Mouse (Mus musculus) thymus, postnatal 25 days (tissue): ENCODE measurements at regions not wholly inside any gene's neighbourhood (a gene's known extent, or its start where the extent isn't known, plus 50 kb on each side); places are given as distances from the start of the nearest gene placed in this dataset.

Experiments
- DNase-seq: peaks from one replicate; pipeline ENCODE4 v3.0.0; 2022

GRCm38 (mm10) chr10:120604506-120604905 is 128.2 kb upstream of the Hmga2 start:
- DNase-seq, result no peak

GRCm38 (mm10) chr10:120603167-120603566 is 126.9 kb upstream of the Hmga2 start:
- DNase-seq, result no peak

DNA sequence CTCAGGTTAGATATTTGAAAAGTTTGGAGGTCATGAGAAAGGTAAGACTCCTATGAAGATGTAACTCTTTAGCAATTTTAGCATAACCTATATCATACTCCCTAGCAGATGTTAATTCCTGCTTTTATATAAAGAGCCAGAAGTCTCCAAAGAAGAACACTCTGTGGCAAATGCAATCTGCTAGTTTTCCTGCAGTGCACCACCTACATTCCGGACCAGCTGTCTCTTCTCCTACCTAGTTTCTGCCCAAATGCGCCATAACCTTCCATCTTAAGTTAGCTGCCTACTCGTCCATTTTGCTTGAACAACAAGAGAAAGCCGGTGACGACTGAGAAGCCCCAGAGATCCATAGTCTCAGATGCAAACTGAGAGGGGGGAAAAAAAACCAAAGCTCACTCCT is 124.5 kb upstream of the Hmga2 start:
- no peak for DNase-seq

- DNase-seq, result no peak
Measured at GRCm38 (mm10) chr10:120599551-120599950, 123.3 kb upstream of the Hmga2 start.

- no peak for DNase-seq
Measured at GRCm38 (mm10) chr10:120597320-120597887, 121.1 kb upstream of the Hmga2 start.

- no peak for DNase-seq
Measured at GRCm38 (mm10) chr10:120595145-120595544, 118.9 kb upstream of the Hmga2 start.

- DNase-seq, result no peak
Measured at GRCm38 (mm10) chr10:120593876-120594275, 117.6 kb upstream of the Hmga2 start.

DNA sequence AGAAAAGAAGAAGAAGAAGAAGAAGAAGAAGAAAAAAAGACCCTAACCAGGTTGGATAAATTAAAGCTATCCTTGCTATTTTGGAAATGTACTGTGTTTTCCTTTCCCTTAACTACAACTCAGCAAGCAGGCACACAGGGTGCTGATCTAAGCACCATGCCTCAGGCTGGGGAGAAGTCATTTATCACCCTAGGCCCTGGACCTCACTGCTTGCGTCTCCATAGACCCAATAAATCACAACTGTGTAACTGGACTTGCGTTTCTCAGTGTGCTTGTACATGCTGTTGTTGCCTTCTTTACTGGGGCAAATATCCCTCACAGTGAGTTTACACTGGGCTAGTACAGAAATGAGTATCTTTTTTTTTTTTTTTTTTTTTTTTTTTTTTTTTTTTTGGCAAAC is 113.4 kb upstream of the Hmga2 start:
- no peak for DNase-seq

DNA sequence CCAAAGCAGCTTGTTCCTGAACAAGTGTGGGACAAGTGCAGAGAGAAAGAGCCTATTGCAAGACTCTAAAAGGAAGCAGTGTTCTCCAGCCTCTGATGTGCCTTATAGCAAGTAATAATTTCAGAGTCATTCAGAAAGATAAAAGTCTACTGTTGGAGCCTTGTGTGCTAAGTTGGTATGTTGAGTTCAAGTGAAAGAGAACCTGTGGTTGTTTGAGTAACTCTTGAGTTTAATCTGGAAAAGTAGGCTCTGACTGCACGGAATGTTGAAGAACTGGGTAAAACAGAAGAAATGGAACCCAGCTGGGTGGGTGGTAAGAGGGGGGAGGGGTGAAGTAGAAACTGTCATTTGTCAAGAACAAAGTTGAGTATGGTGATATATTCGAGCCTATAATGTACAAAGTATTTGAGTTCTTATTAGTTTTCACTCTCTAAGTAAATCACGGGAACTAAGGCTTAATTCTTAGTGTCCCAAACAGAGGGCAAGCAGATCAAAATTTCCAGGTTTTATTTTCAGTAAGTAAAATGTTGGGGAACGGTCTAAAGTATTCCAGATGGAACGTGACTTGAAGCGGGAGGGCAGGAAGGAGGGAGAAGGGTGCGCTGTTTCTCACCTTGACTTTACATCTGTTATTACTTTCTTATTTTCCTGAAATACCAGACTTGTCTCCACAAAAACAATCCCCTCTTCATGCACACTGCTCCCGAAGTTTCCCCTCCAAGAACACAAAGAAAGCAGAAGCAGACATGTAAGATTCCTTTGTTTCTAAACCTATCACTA is 111.8 kb upstream of the Hmga2 start:
- no peak for DNase-seq

- peak; percentile 65 for DNase-seq
Measured at GRCm38 (mm10) chr10:120587179-120587578, 110.9 kb upstream of the Hmga2 start.

- no peak for DNase-seq
Measured at GRCm38 (mm10) chr10:120582497-120582896, 106.2 kb upstream of the Hmga2 start.

DNA sequence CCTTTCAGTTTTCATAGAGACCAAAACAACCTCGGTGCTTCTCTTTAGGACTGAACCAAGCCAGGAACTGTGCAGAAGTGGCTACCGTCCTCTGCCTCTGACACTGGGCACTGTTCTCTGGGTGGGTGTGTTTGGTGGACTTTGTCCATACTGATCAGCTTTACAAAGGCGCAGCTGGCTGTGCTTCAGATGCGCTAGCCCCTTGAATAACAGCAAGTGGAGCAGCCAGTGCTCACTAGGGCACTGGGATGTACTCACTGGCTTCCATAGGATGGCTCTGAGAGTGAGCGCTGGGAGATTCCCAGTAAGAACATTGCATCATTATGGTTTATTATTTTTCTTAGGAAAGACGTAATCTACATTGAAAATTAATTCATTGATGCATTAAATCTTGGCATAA is 105.3 kb upstream of the Hmga2 start:
- no peak for DNase-seq

DNA sequence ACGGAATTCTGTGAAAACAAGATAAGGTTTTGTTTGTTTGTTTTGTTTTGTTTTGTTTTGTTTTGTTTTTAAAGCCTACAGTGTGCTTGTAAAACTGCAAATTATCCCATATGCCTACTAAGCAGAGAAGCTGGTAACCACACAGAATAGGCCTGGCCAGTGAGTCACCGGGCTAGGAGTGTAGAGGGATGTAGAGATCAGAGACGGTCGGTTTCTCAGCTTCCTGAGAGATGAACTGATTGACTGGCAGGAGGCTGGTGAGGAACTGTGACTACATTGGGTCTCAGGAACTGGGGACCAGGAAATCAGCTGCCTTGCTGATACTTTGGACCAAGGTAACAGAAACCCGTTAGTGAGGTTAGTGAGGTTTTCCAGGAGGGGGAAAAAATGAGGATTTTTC is 100.6 kb upstream of the Hmga2 start:
- no peak for DNase-seq

DNA sequence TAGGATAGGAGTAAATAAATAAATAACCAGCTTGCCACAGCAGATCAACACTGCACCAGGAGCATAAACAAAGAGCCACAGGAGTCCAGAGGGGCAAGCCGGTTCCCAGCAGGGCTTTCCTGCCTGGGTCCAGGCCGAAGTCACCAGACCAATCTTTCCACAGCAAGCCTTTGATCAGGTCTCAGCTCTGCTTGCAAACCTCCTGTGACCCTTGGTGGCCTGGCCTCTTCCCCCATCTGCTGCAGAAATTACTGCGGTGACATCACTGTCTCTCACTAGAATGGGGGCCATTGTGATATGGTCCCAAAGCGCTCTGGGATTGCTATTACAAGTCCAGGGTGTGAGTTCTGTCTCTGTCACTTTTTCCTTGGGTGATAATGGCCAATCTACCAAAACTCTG is 99.9 kb upstream of the Hmga2 start:
- no peak for DNase-seq

GRCm38 (mm10) chr10:120571340-120571739 is 95.1 kb upstream of the Hmga2 start:
- DNase-seq, result no peak

DNA sequence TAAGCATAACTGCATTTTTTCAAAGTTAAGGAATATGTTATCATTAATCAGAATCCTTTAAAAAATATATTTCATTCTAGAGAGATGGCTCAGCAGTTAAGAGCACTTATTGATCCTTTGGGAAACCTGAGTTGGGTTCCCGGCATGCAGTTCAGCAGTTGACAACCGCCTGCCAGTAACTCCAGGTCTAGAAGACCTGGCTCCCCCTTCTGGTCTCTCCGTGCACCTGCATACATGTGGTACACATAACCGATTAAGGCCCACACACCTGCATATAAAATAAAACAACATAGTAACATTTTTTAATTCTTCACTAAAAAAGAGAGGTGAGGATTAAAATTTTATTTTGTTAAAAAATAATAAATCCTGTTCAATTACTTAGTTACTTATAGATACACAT is 89.7 kb upstream of the Hmga2 start:
- no peak for DNase-seq

DNA sequence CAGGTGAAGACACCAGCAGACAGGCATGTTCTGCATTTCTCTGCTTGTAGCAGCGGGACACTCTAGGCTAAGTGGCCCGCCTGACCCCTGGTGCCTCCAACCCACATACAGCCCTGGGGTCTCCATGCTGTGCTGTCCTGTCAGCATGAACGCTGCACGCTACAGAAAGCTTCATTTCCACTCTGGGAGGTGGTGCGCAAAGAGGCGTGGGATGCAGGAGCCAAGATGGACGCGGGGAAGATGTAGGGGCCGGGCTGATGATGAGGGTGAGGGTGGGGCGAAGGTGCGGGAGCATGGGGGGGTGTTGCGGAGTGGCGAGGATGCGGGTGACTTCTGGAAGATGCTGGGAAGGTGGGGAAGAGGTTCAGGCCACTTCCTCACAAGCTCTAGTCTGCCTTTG is 88.6 kb upstream of the Hmga2 start:
- no peak for DNase-seq

DNA sequence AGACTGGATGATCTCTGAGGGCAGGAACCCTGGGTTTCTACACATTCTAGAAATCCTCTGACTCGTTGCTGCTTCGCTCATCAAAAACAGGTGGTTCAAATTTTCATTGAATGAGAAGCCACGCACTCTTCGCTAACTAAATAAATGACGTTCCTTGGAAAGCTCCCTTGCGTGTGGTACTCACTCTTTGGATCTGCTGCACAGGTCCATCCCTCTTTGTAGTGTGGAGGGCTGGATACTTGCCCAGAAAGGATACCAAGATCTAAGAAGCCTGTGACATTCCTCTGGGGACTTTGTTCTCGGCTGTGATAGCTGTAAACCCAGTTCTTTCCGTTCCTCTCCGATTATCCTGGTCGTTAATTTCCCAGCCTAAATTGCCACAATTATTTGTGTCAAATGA is 87.7 kb upstream of the Hmga2 start:
- no peak for DNase-seq

DNA sequence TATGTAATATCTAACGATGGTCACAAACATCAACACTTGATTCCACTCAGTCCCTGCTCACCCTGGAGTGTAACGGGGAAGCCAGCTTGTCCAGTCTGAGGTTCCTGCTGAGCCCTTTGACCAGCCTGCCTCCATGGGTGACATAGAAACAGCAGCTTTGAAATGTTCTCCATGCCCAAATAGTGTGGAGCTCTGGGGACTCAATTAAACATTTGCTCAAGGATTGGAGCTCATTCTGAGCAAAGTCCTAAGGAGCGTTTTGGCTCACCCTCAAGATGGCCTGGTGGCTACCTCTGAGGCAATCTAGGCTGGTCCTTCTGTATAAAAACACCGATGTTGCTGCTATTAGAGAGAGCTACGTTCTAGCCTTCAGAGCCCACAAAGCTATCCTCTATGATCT is 85.6 kb upstream of the Hmga2 start:
- no peak for DNase-seq

- no peak for DNase-seq
Measured at GRCm38 (mm10) chr10:120557850-120558447, 81.7 kb upstream of the Hmga2 start.

GRCm38 (mm10) chr10:120556116-120556515 is 79.8 kb upstream of the Hmga2 start:
- no peak for DNase-seq

DNA sequence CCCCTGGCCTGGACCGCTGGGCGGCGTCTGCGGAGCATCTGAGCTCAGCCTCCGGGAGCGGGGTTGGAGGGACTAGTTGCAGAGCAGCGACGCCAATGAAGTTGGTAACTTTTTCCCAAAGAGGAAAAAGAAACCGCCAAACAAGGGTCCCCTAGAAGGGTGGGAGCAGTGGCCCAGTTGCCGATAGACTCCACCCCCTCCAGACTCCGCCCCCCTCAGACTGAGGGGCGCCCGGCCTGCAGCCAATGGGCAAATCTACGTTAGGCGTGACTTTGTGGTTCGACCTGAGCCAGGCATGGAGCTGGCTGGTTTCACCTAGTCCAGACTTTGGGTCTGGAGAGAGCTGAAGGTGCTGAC is 76.8 kb upstream of the Hmga2 start:
- DNase-seq, result peak; percentile 15

DNA sequence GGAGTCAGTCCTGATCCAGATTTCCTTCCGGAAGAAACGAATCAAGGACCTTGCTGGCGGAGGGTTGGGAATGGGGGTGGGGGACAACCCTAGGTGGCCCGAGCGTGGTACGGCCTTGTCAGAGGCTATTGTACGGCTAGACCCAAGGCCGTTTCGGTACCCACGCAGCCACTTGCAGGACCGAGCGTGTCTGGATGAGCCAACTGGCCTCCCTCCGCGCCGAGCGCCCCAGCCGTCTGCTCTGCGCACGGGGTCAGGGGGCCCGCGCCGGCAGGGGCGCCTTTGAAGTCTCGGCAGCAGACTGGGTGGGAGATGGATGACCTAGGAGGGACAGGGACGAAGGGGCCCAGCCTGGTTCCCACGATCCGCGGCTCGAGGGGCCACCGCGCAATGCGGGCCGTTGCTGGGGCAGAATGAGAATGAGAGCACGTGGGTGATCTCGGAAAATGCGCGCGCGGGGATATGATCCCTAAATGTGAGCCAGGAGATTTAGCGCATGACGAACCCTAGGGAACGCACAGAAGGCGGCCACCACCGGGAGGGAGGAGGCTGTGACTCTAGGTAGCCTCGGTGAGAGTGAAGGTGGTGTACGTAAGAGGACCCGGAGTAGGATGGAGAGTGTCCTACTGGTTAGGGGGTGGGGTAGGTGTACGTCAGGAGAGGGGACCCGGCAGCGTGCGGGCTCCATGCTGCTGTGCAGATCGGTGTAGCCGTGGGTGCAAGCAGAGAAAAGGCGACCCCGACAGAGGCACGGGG is 76.2 kb upstream of the Hmga2 start:
- DNase-seq, result peak; percentile 3

DNA sequence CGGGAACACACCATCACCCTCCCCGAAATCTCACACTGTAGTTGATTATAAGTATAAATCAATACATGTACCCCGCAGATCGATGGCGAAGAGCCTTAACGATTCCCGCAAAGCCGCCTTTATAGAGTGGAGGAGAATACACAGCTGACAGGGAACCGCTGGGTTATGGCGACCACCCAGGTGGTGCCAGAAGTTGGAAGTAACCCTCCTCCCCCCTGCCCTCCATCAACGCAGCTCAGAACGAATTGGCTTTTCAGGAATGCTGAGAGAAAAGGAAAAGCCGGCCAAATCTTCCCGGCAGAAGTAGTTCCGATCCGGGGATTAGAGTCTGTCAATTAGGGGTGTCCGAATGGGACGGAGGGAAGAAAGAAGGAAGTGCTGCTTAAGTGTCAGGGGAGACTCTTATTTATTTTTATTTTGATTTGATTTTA is 75.6 kb upstream of the Hmga2 start:
- no peak for DNase-seq
